Mouse (Mus musculus): ENCODE measurements around the gene Fam234b. TPM values are rescaled to one million over a fixed set of nuclear protein-coding genes. Genes with fewer than 3 reads are reported as not detected.

Gene Fam234b
- polyA plus RNA-seq, 2 experiments from 2014 or later: 23.6 to 23.8 TPM

DNA sequence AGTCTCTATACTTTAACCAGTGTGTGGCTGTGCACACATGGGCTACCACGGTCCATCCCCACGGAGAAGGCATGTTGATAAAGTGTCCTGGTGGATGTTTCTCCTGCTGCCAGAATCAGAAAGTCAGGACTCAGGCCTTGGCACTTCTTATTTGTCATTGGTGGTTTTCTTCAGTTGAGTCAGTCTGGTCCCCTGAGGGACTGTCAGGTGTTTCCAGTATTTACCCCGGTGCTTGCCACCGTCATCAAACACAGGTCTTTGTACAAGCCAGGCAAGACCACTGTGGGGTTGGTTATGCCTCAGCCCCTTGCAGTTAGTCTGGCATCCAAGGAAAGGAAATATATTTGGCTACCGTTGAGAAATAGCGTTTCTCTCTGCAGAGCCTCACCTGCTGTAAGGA lies 32.8 kb downstream of the Fam234b start:
- no peak for ATAC-seq

GRCm38 (mm10) chr6:135232443-135233182 lies 34.8 kb downstream of the Fam234b start:
- ATAC-seq: no peak

DNA sequence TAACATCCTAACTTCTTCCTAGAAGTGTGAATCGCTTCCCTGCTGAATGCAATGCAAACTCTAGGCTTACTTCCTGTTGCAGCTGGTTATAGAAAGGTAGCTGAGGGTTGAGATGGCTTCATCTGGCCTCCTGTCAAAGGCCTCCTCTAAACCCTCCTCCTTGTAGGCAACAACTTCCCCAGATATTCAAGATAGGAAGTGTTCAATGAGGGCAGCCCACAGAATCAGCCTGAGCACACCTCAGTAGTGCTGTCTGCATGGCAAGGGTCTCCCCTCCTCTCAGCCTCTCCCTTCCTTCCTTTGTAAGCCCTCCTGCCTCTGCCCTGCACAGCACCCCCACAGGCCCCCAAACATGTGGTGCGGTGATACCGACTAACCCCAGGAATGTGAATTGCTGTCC lies 38.0 kb downstream of the Fam234b start:
- peak; percentile 79 for ATAC-seq

DNA sequence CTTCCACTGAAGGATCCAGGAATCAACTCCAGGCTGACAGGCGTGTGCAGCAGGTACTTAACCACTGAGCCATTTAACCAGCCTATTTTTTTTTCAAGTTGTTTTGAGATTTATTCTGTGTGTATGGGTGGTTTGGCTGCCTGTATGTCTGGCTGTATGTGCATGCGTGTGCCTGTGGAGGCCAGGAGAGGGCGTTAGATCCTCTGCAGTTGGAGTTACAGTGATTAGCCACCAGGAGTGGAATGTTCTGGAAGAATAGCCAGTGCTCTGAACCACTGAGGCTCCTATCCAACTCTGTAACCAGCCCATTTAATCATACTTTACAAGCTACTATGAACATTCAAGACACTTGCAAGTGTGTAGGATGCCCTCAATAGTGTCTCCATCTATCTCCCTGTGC lies 38.8 kb downstream of the Fam234b start:
- ATAC-seq: no peak

- peak; percentile 64 for ATAC-seq
Measured at GRCm38 (mm10) chr6:135237326-135237725, 39.5 kb downstream of the Fam234b start.

DNA sequence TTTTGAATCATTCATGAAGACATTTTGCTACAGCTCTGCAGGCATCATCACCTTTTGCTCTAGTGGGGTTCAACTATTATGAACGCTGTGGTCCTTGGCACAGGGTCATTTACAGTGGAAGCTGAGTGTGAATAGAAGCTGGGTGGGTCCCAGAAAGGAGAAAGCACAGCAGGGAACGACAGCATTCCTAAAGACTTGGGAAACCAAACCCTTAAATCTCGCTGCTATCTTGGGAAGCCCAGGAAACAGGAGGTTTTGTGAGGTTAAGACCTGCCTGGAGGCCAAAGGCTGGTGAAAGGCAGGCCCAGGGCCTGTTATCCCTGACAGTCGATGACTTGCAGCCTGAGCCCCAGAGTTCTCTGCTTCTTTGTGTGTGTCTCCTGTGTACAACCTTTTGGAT lies 40.4 kb downstream of the Fam234b start:
- no peak for ATAC-seq

DNA sequence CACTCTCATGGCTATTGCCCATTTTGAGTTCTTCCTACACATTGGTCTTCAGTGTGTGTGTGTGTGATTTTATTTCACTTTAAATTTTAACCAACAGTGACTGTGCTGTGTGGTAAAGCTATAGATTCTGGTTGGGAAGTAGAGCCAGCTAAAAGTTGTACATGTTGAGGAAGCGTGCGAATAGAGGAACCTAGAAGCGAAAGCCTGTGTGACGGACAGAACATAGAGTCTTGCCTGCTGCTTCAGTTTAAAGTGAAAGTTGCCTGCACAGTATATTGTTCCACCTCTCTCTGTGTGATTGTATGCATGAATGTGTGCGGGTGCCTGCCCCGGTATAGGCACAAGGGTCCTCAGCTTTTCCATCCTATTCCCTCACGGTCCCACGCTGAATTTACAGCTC lies 42.6 kb downstream of the Fam234b start:
- no peak for ATAC-seq

DNA sequence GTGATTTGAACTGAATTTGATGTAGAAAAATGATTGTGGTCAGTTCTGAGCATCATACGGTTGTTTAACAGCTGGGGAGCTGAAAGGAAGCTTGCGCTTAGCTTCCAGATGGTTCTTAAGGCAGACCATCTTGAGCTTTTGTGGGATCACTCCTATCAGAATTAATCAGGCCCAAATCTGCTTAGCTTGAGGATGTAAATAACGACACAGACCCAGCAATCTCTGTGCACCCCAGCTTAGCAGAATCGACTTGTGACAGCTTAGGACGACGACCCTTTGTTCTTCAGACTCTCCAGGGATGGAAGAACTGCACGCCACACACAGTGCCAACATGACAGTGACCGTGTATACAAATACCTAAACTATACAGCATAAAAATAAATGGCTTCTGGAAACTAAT lies 47.8 kb downstream of the Fam234b start:
- no peak for ATAC-seq

DNA sequence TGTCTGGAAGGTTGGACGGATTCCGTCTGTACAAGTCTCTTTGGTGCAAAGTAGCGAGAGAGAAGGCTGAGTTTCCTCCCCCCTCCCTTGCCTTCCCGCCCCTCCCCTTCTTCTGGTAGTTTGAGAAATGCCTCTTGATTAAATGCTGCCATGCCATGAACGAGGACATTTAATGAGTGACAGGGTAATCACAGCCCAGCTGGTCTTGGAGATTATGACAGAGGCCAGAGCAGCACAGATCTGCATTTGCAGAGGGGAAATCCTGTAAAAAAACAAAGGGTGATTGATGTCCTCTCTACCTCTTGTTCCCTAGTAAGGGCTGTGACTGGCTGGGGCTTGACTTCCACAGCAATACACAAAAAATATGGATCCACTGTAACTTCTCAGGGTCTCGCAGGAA lies 50.1 kb downstream of the Fam234b start:
- no peak for ATAC-seq

GRCm38 (mm10) chr6:135249846-135250531 lies 52.2 kb downstream of the Fam234b start:
- peak; percentile 68 for ATAC-seq

GRCm38 (mm10) chr6:135250926-135251699 lies 53.3 kb downstream of the Fam234b start:
- no peak for ATAC-seq

DNA sequence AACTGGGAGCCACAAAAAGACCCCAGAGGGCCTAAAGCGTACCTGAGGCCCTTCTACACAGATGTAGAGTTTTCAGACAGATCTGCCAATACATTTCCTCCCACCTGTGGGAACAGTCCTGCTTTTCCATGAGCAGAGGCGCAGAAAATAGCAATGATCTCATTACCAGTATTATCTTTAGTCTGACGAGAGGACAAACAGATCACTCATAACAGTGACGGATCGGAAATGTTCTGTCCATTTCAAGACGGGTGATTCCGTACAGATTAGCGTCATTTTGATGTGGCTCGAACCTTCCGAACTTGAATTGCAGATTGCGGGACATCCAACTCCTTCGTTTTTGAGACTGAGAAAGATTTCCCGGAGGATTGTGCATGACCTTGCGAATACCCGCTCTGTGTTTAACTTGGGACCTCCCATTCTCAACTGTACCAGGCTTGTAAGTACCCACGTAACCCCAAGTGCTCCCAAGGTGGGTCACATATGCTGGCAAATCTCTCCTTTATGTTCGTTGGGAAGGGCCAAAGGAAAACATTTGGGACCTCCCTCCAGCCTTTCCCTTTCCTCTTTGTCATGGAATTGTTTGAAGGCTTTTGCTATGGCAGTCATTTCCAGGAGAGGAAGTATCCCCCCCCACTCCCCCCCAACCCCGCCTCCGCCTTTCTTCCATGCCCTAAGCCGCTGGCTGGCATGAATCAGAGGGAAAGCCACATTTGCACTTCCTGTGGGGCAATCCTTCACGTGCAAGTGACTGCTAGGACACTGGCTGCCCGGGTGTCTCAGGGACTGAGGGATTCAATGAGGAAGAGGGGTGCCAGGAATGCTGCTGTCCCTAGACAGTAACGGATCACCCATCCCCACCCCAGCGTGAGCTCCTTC lies 54.3 kb downstream of the Fam234b start:
- no peak for ATAC-seq

- peak; percentile 39 for ATAC-seq
Measured at GRCm38 (mm10) chr6:135252728-135253077, 54.9 kb downstream of the Fam234b start.

- ATAC-seq: no peak
Measured at GRCm38 (mm10) chr6:135254153-135254552, 56.4 kb downstream of the Fam234b start, which contains the start of gene Gsg1. Gene Gsg1 (minus strand): TSS chr6:135254351.

- ATAC-seq: no peak
Measured at GRCm38 (mm10) chr6:135260435-135260834, 62.7 kb downstream of the Fam234b start.

GRCm38 (mm10) chr6:135261124-135261523 lies 63.3 kb downstream of the Fam234b start:
- no peak for ATAC-seq

GRCm38 (mm10) chr6:135262565-135262964 lies 64.8 kb downstream of the Fam234b start:
- ATAC-seq: no peak

GRCm38 (mm10) chr6:135264136-135264535 lies 66.4 kb downstream of the Fam234b start:
- no peak for ATAC-seq

DNA sequence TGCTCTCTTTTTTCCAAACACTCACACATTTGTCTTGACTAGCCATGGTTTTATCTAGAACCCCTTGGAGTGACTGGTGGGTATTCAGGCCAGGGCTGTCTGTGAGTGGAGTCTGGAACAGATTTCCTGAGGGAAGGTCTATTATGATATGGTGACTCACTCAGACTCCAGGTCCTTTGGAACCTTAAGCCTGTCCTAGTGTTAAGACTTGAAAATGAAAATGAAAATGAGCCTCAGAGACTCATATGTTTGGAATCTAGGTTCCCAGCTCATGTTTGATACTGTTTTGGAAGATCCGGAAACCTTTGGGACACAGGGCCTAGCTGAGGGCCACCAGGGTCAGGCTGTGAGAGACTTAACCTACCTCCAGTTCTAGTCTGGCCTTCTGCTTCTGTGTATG lies 68.3 kb downstream of the Fam234b start:
- ATAC-seq: no peak

GRCm38 (mm10) chr6:135267221-135267620 lies 69.4 kb downstream of the Fam234b start:
- no peak for ATAC-seq

DNA sequence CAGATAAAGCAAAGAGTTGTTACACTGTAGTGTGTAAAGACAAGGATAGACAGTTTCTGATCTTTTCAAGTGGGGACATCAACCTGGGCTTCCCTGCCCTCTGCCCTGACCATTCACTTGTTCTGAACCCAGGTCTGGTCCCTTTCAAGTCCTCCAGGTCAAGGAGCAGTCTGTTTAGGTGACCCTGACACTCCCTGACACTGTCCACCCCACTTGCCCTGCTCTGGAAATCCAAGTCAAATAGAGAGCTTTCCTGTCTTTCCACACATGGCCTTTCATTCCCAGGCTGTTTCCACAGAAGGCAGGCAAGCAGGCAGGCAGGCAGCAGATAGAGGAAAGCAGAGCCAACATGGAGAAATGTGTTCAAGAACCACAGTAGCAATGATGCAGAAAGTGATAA lies 70.6 kb downstream of the Fam234b start:
- ATAC-seq: no peak

- ATAC-seq: no peak
Measured at GRCm38 (mm10) chr6:135269626-135270025, 71.8 kb downstream of the Fam234b start.

DNA sequence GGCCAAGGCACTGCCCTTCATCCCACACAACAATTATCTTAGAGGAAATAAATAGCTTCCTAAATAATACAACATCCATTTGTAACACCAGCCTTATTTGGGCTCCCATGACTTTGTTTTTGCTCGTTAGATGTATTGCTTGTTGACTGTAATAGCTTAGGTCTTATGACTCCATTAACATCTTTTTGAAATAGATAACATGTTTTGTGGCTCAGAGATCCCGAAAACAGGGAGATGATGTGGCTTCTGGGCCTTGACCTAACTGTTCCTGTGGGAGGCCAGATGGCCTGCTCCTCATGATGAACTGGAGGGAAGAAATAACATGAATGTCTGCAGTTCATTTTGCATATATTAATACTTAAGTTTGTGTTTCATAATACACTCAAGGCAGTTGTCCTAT lies 74.0 kb downstream of the Fam234b start:
- no peak for ATAC-seq
